Mouse (Mus musculus): ENCODE measurements around the gene Chd6.
A peak's percentile ranks its signal among the peaks of the same experiment; 100 is the strongest.

The Chd6 gene

GRCm38 (mm10) chr2:161108933-161109371 lies at the start of gene Chd6:
TSS of gene Chd6 (minus strand) at chr2:161109075.
- DNase-seq, result peak; percentile 99

GRCm38 (mm10) chr2:161150004-161150842 lies 41.3 kb upstream of the Chd6 start:
- DNase-seq, result no peak

GRCm38 (mm10) chr2:161148428-161149020 lies 39.6 kb upstream of the Chd6 start:
- DNase-seq, result no peak

GRCm38 (mm10) chr2:161147656-161148427 lies 39.0 kb upstream of the Chd6 start:
- DNase-seq, result no peak

- no peak for DNase-seq
Observed at GRCm38 (mm10) chr2:161144799-161145198, 35.9 kb upstream of the Chd6 start.

- DNase-seq, result no peak
Observed at GRCm38 (mm10) chr2:161138672-161139536, 30.0 kb upstream of the Chd6 start.

- DNase-seq, result no peak
Observed at GRCm38 (mm10) chr2:161136999-161137398, 28.1 kb upstream of the Chd6 start.

- DNase-seq, result no peak
Observed at GRCm38 (mm10) chr2:161128367-161129111, 19.7 kb upstream of the Chd6 start.

GRCm38 (mm10) chr2:161112011-161112410 lies 3.1 kb upstream of the Chd6 start:
- no peak for DNase-seq

GRCm38 (mm10) chr2:161109398-161109821 lies 535 bp upstream of the Chd6 start:
- no peak for DNase-seq

GRCm38 (mm10) chr2:161108085-161108927 lies 569 bp downstream of the Chd6 start:
- DNase-seq, result no peak

GRCm38 (mm10) chr2:161107236-161107635 lies 1.6 kb downstream of the Chd6 start:
- peak; percentile 33 for DNase-seq

GRCm38 (mm10) chr2:161103769-161104168 lies 5.1 kb downstream of the Chd6 start:
- DNase-seq, result no peak

GRCm38 (mm10) chr2:161102102-161102501 lies 6.8 kb downstream of the Chd6 start:
- no peak for DNase-seq

GRCm38 (mm10) chr2:161097746-161098145 lies 11.1 kb downstream of the Chd6 start:
- no peak for DNase-seq

GRCm38 (mm10) chr2:161090746-161091405 lies 18.0 kb downstream of the Chd6 start:
- DNase-seq, result no peak

GRCm38 (mm10) chr2:161090200-161090599 lies 18.7 kb downstream of the Chd6 start:
- peak; percentile 64 for DNase-seq

- DNase-seq, result no peak
Observed at GRCm38 (mm10) chr2:161078590-161078989, 30.3 kb downstream of the Chd6 start.

GRCm38 (mm10) chr2:161076262-161076661 lies 32.6 kb downstream of the Chd6 start:
- no peak for DNase-seq

GRCm38 (mm10) chr2:161075553-161075952 lies 33.3 kb downstream of the Chd6 start:
- DNase-seq, result no peak
